Mouse (Mus musculus): ENCODE measurements around the gene Ifngr2.

The Ifngr2 gene

DNA sequence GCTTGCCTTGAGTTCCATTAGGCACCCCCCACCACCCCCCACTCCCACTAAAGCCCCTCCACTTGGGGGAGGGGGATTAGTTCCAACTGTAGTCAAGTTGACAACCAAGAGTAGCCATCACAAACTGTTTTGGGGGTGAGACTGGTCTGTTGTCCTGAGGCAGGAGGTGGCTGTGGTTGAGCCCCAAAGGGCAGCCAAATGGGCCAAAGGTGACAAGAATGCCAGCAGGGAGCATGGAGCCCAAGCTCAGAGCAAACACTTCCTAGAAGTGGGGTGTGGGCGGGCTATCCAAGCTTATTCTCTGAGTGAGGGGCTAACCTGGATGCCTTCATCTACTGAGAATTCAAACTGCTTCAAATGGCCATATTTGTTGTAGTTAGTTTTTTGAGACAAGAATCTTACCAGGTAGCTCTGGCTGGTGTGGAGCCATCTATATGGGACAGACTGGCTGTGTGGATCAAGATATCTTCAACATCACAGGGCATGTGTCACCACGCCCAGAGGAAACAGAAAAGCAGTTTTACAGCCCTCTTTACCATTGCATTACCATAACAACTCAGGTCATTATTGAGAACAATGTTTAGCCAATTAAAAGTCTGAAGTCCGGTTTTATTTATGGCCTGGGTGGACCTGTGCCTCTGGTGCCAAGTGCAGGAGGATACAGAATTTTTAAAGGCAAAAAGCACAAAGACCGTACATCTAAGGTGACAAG lies 17.9 kb downstream of the Ifngr2 start:
- DNase-seq (ENCODE audit: low read depth, low spot score): no peak

DNA sequence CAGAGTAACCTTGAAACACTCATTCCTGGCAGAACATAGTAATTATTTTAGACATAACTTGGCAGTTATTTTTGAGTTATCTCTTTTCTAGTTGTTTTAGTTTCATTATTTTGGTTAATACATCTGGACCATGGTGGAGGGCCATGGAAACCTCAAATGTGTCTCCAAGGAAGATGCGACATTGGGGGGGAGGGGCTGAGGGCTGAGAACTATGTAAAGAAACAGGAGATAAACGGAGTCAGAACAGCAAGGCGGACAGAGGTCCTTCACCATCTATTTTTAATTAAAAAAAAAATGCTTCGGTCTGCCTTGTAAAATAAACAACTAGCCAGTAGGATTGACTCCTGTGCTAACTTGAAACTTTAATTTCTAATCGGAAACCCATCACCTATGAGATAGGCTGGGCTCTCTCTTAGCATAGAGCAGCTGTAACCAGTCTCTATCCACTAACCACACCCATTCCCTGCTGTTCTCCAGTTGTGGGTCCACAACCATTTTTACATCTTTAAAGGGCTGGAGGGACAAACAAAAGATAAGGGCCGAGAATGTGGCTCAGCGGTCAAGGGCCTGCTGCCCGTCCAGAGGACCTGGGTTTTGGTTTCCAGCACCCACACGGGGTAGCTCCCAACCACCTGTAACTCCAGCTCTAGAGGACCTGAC lies 18.6 kb downstream of the Ifngr2 start:
- no peak for DNase-seq (ENCODE audit: low read depth, low spot score)

DNA sequence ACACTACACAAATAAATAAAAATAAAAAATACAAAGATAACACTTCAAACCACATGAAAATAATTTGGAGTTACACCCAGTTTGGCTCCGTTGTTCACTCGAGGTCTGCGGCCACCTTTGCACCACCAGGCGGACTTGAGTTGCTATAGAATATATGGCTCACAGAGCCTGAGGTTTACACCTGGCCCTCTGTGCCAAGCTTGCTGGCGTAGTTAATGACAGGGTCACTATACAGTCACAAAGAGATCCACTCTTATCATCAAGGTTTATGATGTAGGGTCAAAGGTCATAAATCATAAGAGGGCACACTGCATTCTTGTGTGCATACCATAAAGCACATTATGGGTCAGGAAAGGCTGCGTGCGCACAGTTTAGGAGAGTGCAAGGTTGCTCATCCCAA lies 19.1 kb downstream of the Ifngr2 start:
- no peak for DNase-seq (ENCODE audit: low read depth, low spot score)

DNA sequence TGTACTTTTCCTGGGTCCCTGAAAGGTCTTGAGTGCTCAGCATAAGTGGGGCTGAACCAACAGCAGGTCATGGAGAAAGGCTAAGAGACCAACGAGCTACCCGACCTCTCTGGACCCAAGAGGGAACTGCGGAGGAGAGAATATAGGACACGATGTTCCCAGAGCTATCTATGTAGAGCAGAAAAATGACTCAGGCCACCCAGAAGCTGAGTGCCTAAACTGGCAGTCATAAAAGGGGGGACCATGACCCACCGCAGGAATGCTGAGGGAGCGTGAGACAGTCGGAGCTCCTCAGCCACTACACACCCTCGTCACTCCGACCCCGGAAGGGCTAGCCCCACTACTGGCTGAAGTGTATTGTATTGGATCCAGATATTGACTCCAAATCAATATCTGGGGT lies 22.1 kb downstream of the Ifngr2 start:
- DNase-seq (ENCODE audit: low read depth, low spot score): no peak

DNA sequence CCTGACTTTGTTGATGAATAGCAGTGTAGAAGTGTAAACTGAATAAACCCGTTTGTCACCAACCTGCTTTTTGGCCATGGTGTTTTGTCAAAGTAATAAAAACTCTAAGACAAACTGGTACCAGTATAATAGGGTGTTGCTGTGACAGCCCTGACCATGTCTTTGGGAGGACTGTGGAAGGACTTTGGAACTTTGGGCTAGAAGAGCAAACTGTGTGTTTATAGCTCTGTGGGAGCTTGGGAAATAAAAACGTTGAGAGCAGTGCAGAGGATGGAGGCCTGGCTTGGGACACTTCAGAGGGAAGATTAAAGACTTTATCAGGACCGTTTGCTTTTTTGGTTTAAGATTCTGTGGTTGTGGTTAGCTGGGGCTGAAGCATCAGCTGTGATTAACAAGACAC lies 24.2 kb downstream of the Ifngr2 start:
- DNase-seq (ENCODE audit: low read depth, low spot score): no peak

DNA sequence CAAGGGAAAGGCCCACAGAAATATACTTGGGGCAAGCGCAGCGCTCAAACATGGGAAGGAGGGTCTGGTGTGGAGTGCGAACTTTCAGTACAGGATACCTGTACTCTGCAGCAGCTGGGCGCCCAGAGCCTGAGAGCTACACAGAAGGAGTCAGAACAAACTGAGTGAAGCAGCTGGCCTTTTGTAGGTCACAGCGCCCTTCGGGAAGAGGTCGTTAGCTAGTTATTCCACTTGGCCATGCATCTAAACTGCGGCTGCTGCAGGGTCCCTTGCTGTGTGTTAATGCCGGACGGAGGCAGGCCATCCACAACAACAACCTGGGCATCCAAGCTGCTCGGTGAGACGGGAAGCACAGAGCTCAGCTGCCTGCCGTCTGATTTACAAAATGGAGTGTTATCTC lies 28.3 kb downstream of the Ifngr2 start:
- DNase-seq (ENCODE audit: low read depth, low spot score): no peak

DNA sequence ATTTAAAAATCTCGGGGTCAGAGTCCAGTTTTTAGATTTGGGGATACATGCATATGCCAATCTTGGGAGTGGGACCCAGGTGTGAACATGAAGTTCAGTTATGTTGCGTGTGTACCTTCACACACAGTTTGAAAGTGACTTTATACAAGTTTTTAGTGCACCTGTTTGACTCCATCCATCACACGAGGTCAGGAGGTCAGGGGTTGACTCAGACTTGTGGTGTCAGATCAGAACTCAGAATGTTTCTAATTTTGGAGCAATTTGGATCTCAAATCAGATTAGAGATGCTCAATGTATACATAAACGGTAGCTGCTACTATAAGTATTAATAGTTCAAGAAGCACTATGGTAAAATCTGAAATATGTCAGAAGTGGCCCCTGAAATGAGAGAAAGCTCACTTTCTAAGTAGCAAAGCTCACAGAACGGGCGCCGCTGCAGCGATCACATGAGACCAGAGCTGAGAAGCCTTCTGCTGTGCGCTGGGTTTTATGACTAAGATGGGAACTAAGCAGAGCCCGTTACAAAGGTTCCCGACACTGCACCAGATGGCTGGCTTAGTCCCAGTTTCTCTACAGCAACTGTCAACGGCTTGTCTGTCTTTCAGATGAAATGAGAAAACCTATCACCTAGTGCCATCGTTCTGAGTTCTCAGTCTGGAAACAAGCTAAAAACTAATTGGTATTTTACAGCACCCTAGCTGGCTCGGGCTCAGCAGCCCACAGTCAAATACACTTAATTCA lies 32.3 kb downstream of the Ifngr2 start:
- DNase-seq (ENCODE audit: low read depth, low spot score): no peak

DNA sequence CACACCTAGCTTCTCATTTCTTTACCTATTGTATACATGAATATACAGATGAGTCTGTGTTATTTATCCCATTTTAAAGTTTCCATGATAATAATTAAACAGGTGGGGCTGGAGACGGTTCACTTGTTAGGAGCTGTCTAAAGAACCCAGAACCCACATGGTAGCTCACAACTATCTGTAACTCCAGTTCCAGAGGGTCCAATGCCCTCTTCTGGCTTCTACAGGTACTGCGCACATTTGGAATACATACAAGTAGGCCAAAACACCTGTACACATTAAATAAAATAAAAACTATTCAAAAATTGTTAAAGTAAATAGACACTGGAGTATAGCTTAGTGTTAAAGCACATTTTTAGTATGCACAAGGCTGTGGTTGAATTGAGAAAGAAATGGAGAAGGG lies 35.4 kb downstream of the Ifngr2 start:
- peak; percentile 52 for DNase-seq (ENCODE audit: low read depth, low spot score)

DNA sequence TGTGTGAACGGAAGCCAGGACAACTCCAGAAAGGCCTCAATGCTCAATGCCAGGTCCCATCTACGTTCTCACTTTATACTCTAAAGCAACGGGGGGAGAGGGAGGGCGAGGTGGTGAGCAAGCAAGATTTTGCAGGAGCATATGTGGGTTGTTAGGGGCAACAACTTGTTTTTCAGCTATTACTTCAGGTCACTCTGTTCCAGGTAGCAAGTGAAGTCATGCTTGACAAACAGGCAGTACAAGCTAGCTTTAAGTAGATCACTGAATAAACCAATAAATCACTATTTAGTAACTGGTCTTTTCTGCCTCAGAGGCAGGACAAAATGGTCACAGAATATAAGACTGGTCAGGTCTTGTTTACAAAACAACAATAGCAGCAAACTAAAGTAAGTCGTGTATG lies 38.7 kb downstream of the Ifngr2 start:
- no peak for DNase-seq (ENCODE audit: low read depth, low spot score)

DNA sequence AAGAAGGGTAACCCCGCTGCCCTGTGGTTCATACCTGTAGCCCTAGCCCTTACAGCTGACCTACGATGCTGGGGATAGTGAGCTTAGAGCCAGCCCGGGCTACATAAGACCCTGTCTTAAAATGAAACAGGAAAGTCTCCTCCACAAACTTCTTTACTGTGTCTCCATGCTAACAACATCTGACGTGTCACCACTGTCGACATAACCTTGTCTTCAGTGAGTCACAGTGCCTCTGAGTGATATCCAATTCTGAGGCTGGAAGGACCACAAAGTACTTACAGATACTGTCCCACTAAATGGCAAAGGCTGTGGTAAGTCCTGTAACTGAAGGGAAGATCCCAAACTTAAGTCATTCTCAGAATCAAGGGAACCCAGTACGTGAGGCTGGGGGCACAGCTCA lies 39.4 kb downstream of the Ifngr2 start:
- no peak for DNase-seq (ENCODE audit: low read depth, low spot score)

DNA sequence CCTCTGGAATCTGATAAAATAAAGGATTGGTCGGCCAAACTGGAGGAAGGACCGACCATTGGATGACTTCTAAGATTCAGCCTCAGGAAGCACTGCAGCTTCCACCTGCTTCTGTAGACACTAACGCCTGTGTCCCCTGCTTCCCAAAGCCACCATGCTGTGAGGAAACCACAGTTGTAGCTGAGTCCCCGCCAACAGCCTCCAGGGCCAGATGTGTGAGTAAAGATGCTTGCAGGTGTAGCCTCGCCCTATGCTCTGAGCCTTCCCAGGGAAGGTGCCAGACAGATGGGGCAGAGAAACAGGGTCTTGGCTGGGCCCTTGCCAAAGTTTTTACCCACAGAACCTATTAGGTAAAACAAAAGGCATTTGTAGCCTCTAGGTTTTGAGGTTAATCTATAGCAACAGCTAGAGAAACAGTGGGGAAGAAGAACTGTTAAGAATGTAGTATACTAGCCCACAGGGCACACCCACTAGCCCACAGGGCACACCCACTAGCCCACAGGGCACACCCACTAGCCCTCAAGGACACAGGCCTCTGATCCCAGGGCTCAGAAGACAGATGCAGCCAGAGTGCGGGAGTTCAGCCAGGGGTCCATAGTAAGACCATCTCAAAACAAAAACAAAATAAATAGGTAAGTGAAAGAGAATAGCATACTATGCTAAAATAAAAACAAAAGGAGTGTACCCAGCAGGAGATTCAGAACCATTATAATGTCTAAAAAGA lies 41.0 kb downstream of the Ifngr2 start:
- DNase-seq (ENCODE audit: low read depth, low spot score): no peak

DNA sequence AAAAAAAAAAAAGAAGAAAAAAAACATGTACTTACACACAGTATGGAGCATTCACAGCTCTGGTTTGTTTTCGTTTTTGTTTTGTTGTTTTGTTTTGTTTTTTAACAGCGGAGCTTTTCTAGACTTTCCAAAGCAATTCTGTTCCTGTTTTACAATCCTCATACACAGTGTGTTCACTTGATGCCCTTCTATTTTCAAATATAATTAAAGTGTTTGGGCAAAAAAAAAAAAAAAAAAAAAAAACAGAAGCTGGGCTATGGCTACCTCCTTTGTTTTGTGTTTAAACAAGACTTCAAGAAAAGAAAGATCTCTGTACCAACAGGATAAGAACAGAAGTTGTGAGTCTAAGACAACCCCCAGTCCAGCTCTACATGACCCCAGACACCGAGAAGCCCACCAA lies 41.8 kb downstream of the Ifngr2 start:
- no peak for DNase-seq (ENCODE audit: low read depth, low spot score)

DNA sequence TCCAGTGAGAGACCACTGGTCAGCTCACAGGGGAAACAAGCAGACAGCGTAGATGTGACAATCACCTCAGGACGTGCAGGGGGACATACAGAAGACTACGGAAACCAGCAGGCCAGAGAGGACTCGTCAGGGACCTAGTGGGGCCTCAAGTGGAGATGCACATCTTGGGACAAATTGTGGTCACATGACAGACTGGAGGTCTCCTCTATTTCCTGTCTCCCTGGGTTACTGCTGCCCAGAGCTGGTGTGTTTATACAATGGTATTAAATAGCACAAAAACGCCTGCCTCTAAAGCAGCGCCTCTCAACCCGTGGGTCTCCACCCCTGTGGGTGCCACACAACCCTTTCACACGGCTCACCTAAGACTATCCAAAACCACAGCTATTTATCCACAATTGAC lies 45.3 kb downstream of the Ifngr2 start:
- DNase-seq (ENCODE audit: low read depth, low spot score): no peak

DNA sequence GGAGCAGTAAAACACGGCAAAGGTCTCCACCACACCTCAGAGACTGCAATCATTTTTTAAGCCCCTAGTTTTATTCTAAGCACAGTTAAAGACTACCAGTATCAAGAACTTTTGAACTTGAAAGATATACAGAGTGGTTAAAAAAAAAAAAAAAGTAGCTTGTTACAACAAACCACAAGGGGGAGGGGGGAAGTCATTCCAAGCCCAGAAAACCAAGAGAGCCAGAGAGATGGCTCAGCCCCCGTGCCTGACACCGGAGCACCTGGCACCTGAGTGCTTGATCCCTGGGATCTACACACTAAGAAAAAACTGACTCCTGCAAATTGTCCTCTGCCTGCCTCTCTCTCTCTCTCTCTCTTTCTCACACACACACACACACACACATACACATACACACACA lies 46.4 kb downstream of the Ifngr2 start:
- peak; percentile 42 for DNase-seq (ENCODE audit: low read depth, low spot score)

DNA sequence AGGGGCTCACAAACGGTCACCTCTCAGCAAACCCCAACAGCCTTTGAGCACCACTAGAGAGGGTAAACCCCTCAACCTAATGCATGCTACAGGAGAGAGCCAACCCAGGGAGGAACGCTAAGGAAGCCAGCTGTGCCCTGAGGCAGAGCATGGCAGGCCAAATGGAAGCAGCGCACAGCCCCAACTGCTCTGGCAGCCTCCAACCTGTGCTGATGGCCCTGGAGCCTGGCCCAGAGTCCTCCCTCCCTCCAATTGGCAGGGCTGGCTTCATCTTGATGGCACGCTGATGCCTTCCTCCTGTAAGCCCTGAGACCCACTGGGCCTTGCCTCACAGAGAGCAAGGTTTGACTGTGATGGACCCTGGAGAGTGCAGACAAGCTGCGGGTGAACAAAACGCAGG lies 48.2 kb downstream of the Ifngr2 start:
- no peak for DNase-seq (ENCODE audit: low read depth, low spot score)

DNA sequence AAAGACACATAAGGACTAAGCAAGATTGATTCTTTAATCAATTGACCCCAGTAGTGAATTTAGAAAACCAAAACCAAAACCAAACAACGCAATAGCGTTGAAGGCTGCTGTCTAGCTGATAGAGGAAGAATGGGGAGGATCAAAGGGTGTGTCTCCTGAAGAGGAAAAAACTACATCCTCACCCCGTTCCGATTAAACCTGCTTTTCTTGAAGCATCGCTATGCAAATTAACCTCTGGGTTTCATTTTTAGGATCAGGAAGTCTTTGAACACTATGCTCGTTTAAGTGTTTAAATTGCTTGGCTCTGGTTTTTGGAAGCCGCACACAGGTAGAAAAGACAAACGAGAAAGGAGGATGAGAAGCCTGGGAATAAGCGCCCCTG lies 49.5 kb downstream of the Ifngr2 start:
- peak; percentile 88 for DNase-seq (ENCODE audit: low read depth, low spot score)

DNA sequence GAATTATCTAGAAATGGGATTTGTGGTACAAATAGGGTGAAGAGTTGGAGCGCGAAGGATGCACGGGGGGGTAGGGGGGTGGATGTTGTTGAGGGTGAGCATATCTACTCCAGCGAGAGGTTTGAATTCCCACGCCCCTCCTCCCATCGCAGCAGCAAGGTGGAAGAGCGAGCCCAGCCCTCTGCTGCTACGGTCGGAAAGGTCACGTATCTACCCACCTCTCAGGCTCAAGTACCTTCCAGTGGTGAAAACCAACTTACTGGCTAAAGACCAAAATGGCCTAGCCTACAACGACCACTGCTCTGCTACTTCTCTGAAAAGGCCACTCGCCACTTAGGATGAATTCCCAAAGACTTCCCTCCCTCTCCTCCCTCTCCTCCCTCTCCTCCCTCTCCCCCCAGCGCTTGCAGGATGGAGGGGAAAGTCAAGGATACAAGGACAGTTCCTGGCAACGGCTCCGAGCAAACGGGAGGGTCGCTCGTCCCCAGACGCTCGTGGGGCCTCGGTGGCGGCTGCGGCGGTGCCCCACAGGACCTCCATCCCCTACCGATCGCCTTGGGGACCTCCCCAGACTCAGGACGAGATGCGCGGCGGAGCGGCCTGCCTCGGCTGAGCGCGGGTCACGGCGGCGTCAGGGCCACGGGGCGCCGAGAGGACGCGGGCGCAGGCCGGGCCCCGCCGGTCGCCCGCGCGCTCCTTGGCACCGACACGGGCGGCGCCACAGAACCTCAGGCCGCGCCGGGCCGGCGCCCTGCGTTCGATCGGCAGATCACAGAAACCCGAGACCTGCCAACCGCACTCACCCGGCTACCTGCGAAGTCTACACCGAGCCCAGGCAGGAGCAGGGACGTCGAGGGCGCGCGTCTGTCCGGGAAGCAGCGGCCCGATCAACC lies 50.2 kb downstream of the Ifngr2 start:
- DNase-seq (ENCODE audit: low read depth, low spot score): peak; percentile 74

DNA sequence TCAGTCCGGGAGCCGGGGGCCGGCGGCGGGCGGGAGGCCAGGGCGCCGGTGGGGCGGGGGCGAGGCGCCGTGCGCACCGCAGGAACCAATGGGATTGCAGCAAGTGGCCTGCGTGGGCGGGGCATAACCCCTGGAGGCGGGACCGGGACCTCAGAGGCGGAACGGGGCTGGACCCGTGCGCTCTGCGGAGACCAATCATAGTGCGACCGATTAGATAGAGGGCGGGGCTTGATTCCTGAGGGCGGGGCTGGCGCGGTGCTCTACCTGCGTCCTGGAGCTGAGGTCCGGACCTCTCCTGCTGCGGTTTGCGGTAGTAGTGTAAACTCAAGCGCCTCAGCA lies 50.8 kb downstream of the Ifngr2 start, which contains the start of gene Tmem50b:
Gene Tmem50b (minus strand): TSS at position 129 of the 339 bp plus-strand sequence.
- peak; percentile 98 for DNase-seq (ENCODE audit: low read depth, low spot score)

DNA sequence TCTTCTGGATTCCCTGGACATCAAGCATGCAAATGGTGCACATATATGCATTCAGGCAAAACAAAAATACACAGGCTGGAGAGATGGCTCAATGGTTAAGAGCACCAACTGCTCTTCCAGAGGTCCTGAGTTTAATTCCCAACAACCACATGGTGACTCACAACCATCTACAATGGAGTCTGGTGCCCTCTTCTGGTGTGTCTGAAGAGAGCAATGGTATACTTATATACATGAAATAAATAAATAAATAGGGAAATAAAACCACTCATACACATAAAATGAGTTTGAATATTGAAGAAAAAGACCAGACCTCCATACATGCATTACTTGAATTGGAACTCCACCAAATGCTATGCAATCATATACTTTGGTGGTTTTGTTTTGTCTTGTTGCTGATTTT lies 52.4 kb downstream of the Ifngr2 start:
- DNase-seq (ENCODE audit: low read depth, low spot score): no peak

DNA sequence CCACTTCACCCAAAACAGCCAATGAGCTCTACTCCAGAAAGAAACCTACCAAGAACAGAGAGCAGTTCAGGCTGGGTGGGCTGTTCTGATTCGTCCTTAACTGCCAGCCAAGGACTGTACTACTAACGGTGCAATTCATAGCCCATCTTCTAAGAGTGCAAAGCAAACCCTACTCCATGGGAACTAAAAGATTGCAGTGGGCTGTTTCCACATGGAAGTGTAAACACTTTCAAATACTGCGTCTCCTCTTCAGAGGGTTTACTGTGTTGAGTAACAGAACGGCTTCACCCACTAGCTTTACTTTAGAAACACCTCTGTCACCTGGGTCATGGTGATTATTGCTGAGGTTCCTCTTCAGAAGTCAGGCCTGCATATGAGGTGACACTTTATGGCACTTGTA lies 54.2 kb downstream of the Ifngr2 start:
- no peak for DNase-seq (ENCODE audit: low read depth, low spot score)

DNA sequence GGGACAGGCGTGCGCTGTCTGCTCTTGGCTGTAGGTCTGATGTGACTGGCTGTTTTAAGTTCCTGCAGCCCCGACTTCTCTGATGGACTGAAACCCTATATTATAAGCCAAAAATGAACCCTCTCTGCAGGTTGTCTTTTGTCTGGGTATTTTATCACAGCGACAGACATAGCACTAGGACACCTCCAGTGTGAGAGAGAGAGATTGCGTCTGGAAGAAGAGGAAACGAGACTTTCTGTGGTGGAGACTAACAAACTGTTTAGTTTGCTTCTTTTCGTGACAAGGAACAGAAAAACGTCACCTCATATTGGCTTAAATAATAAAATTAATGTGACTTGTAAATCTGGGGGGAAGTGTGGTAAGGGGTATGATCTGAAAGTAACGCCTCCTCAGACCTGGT lies 54.8 kb downstream of the Ifngr2 start:
- no peak for DNase-seq (ENCODE audit: low read depth, low spot score)

All from CD4-positive helper T cell, adult 2 months (primary cell).